Mouse (Mus musculus): ENCODE results near the gene Ehhadh. TPM values are rescaled to one million over a fixed set of nuclear protein-coding genes. Genes with fewer than 3 reads are reported as not detected.
"Not testable (repeated sequence)": the region's sequence is repeated elsewhere in the genome, so short reads cannot be mapped to it uniquely, and the experiment has no call there.

The Ehhadh gene
- total and polyA plus RNA-seq, 3 experiments, result 0.01 to 0.11 TPM; not detected in 1

- Histone ChIP-seq H3K4me3 (ENCODE audit: low read depth, low read length) (no peak overlapping the region), H3K9me3 (replicated peaks) (no peaks in the 10 kb centered on the region), H3K36me3 (replicated peaks) (peaks cover 71% of the 10 kb centered on the region), H3K27me3 (ENCODE audit: insufficient read depth, low read length) (no peaks in the 10 kb centered on the region), H3K4me1 (ENCODE audit: insufficient read depth, low read depth, low read length) (peaks cover 5% of the 10 kb centered on the region; the same call in 1 of the 2 replicates)
- ATAC-seq (ENCODE audit: extremely low read depth, insufficient number of reproducible peaks, low FRiP score, poor library complexity, severe bottlenecking) (no peak), DNase-seq (ENCODE audit: low spot score) (no peak)
- TF ChIP-seq GATA2 (IDR thresholded peaks at IDR 0.05; ENCODE audit: borderline replicate concordance, low read depth, low read length) (no peak), POLR2AphosphoS5 (IDR thresholded peaks at IDR 0.05; ENCODE audit: insufficient replicate concordance, low read depth, low read length) (no peak), TAL1 (conservative IDR thresholded peaks at IDR 0.05; ENCODE audit: low read depth, low read length) (no peak), GATA1 (IDR thresholded peaks at IDR 0.05; ENCODE audit: borderline replicate concordance, low read length) (no peak), CTCF (IDR thresholded peaks at IDR 0.05; ENCODE audit: low read depth, low read length) (no peak)
These were observed 16.7 kb upstream of the Ehhadh start for GRCm38 (mm10) chr16:21804258-21804657.

GRCm38 (mm10) chr16:21795071-21795470, 7.5 kb upstream of the Ehhadh start:
- ATAC-seq (ENCODE audit: extremely low read depth, insufficient number of reproducible peaks, low FRiP score, poor library complexity, severe bottlenecking) (no peak), DNase-seq (ENCODE audit: low spot score) (no peak)
- TF ChIP-seq TAL1 (conservative IDR thresholded peaks at IDR 0.05; ENCODE audit: low read depth, low read length), result no peak
- Histone ChIP-seq H3K27me3 (ENCODE audit: insufficient read depth, low read length) (no peaks in the 10 kb centered on the region), H3K9me3 (replicated peaks) (no peaks in the 10 kb centered on the region), H3K4me1 (ENCODE audit: insufficient read depth, low read depth, low read length) (peaks cover 50% of the 10 kb centered on the region), H3K4me3 (ENCODE audit: low read depth, low read length) (peak overlapping the region; percentile 91), H3K36me3 (replicated peaks) (peaks cover 28% of the 10 kb centered on the region)

GRCm38 (mm10) chr16:21794697-21795045, 7.1 kb upstream of the Ehhadh start:
- no peak for TF ChIP-seq CTCF (IDR thresholded peaks at IDR 0.05; ENCODE audit: low read depth, low read length)
- TF ChIP-seq TAL1 (conservative IDR thresholded peaks at IDR 0.05; ENCODE audit: low read depth, low read length), result no peak
- no peak for TF ChIP-seq GATA1 (IDR thresholded peaks at IDR 0.05; ENCODE audit: borderline replicate concordance, low read length)
- no peak for TF ChIP-seq GATA2 (IDR thresholded peaks at IDR 0.05; ENCODE audit: borderline replicate concordance, low read depth, low read length)
- TF ChIP-seq POLR2AphosphoS5 (IDR thresholded peaks at IDR 0.05; ENCODE audit: insufficient replicate concordance, low read depth, low read length), result no peak
- no peaks in the 10 kb centered on the region for H3K27me3 ChIP-seq (ENCODE audit: insufficient read depth, low read length)
- H3K36me3 ChIP-seq (replicated peaks), result peaks cover 26% of the 10 kb centered on the region
- peaks cover 50% of the 10 kb centered on the region for H3K4me1 ChIP-seq (ENCODE audit: insufficient read depth, low read depth, low read length)
- peak overlapping the region; percentile 91 for H3K4me3 ChIP-seq (ENCODE audit: low read depth, low read length)
- H3K9me3 ChIP-seq (replicated peaks), result no peaks in the 10 kb centered on the region
- ATAC-seq (ENCODE audit: extremely low read depth, insufficient number of reproducible peaks, low FRiP score, poor library complexity, severe bottlenecking), result no peak
- peak; percentile 30 for DNase-seq (ENCODE audit: low spot score)

GRCm38 (mm10) chr16:21793875-21794696, 6.5 kb upstream of the Ehhadh start, which contains the start of gene Map3k13:
Map3k13 (plus strand) TSS chr16:21794346.
- H3K27me3 ChIP-seq (ENCODE audit: insufficient read depth, low read length), result no peaks in the 10 kb centered on the region
- TF ChIP-seq POLR2AphosphoS5 (IDR thresholded peaks at IDR 0.05; ENCODE audit: insufficient replicate concordance, low read depth, low read length) (no peak), TAL1 (conservative IDR thresholded peaks at IDR 0.05; ENCODE audit: low read depth, low read length) (no peak), CTCF (IDR thresholded peaks at IDR 0.05; ENCODE audit: low read depth, low read length) (no peak), GATA2 (IDR thresholded peaks at IDR 0.05; ENCODE audit: borderline replicate concordance, low read depth, low read length) (no peak), GATA1 (IDR thresholded peaks at IDR 0.05; ENCODE audit: borderline replicate concordance, low read length) (no peak)

GRCm38 (mm10) chr16:21793080-21793810, 5.6 kb upstream of the Ehhadh start:
- H3K4me1 ChIP-seq (ENCODE audit: insufficient read depth, low read depth, low read length), result peaks cover 51% of the 10 kb centered on the region
- H3K9me3 ChIP-seq (replicated peaks); H3K27me3 ChIP-seq (ENCODE audit: insufficient read depth, low read length); ATAC-seq (ENCODE audit: extremely low read depth, insufficient number of reproducible peaks, low FRiP score, poor library complexity, severe bottlenecking): not testable (repeated sequence)
- H3K36me3 ChIP-seq (replicated peaks), result peaks cover 15% of the 10 kb centered on the region
- DNase-seq (ENCODE audit: low spot score), result peak; percentile 11
- H3K4me3 ChIP-seq (ENCODE audit: low read depth, low read length), result peak overlapping the region; percentile 91

More at GRCm38 (mm10) chr16:21793875-21794696, 6.5 kb upstream of the Ehhadh start, which contains the start of gene Map3k13:
- Histone ChIP-seq H3K4me3 (ENCODE audit: low read depth, low read length) (peak within 1 kb of the TSS; percentile 91), H3K9me3 (replicated peaks) (no peaks in the 10 kb centered on the region), H3K36me3 (replicated peaks) (peaks cover 21% of the 10 kb centered on the region), H3K4me1 (ENCODE audit: insufficient read depth, low read depth, low read length) (peaks cover 48% of the 10 kb centered on the region)
- DNase-seq (ENCODE audit: low spot score) (peak; percentile 70), ATAC-seq (ENCODE audit: extremely low read depth, insufficient number of reproducible peaks, low FRiP score, poor library complexity, severe bottlenecking) (peak; percentile 69)

- DNase-seq (ENCODE audit: low spot score), result peak; percentile 59
- Histone ChIP-seq H3K9me3 (replicated peaks) (no peaks in the 10 kb centered on the region), H3K27me3 (ENCODE audit: insufficient read depth, low read length) (no peaks in the 10 kb centered on the region), H3K4me3 (ENCODE audit: low read depth, low read length) (no peak overlapping the region; the same call in 1 of the 2 replicates), H3K4me1 (ENCODE audit: insufficient read depth, low read depth, low read length) (peaks cover 51% of the 10 kb centered on the region), H3K36me3 (replicated peaks) (peaks cover 2% of the 10 kb centered on the region)
- peak; percentile 76 for ATAC-seq (ENCODE audit: extremely low read depth, insufficient number of reproducible peaks, low FRiP score, poor library complexity, severe bottlenecking)
- TF ChIP-seq POLR2AphosphoS5 (IDR thresholded peaks at IDR 0.05; ENCODE audit: insufficient replicate concordance, low read depth, low read length) (no peak), GATA2 (IDR thresholded peaks at IDR 0.05; ENCODE audit: borderline replicate concordance, low read depth, low read length) (no peak), TAL1 (conservative IDR thresholded peaks at IDR 0.05; ENCODE audit: low read depth, low read length) (peak; percentile 74)
These were observed 4.2 kb upstream of the Ehhadh start for GRCm38 (mm10) chr16:21791779-21792178.
